Mouse (Mus musculus): ENCODE results near the gene Col8a2. TPM values are rescaled to one million over a fixed set of nuclear protein-coding genes. Genes with fewer than 3 reads are reported as not detected.

Col8a2 gene
- polyA plus RNA-seq, 1 experiment = not detected

DNA sequence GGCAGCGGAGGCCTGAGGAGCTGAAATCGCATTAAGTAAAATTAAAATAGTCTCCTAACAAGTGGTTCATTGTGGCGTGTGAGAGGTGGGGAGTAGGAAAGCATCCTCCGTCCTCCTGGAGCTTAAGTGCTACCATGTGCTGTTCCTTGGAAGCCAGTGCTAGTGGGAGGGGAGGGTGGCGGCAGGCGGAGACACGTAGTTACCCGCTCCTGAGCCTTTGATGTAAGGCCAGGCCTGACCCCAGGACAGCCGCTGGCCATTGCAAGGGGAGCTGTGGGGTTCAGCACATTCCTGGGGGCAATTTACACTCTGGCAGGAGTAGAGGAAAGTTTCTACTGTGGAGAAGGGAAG lies 8.1 kb upstream of the Col8a2 start:
- peaks cover 14% of the 10 kb centered on the region for H3K4me1 ChIP-seq
- no peak overlapping the region for H3K4me3 ChIP-seq (replicated peaks)
- TF ChIP-seq FLI1 (IDR thresholded peaks at IDR 0.05; ENCODE audit: low read length) = no peak

DNA sequence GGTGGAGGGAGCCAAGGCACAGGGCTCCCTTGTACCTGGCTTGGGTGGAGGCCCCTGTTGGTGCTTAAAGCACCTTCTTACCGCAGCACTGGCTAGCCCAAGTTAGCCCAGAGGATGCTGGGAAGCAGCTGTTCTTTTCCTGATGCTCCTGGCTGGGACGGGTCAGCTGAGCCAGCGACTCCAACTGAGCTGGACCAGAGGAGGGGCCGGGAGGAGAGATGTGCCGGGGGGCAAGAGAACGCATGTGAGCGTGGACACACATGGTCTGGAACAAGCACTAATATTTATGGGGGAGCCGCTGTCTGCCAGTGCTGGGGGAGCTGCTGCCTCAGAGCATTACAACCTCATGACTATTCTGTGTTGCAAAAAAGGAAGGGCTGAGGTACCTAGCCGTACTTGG lies 7.6 kb upstream of the Col8a2 start:
- H3K4me1 ChIP-seq = peaks cover 14% of the 10 kb centered on the region
- peaks cover 35% of the 10 kb centered on the region for H3K27me3 ChIP-seq (replicated peaks)
- peaks cover 23% of the 10 kb centered on the region for H3K36me3 ChIP-seq (replicated peaks; ENCODE audit: low read length)
- no peaks in the 10 kb centered on the region for H3K9me3 ChIP-seq
- H3K4me3 ChIP-seq (replicated peaks) = no peak overlapping the region
- no peak for TF ChIP-seq GATA1 (IDR thresholded peaks at IDR 0.05; ENCODE audit: borderline replicate concordance, low read length)
- TF ChIP-seq FLI1 (IDR thresholded peaks at IDR 0.05; ENCODE audit: low read length) = no peak

More for the DNA sequence above, 8.1 kb upstream of the Col8a2 start:
- Histone ChIP-seq H3K36me3 (replicated peaks; ENCODE audit: low read length) (peaks cover 27% of the 10 kb centered on the region), H3K27me3 (replicated peaks) (peaks cover 31% of the 10 kb centered on the region), H3K9me3 (no peaks in the 10 kb centered on the region)

DNA sequence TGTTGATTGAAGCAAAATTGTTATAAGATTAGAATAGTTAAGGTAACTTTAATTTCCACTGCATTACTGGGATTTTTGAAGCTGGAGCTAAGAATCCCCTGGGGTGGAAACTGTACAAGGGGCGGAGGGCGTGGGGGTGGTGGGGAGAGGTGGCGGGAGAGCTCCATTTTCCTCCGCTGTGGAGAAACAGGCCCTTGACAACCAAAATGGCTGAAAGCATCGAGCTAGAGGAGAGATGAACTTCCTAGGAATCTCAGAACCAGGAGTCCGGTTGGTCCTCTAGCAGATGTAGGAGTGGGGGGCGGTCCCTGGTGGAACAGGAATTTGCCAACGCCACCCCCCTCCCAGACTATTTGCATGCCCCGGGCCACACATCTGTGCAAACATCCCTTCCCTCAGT lies 4.9 kb upstream of the Col8a2 start:
- TF ChIP-seq GATA1 (IDR thresholded peaks at IDR 0.05; ENCODE audit: borderline replicate concordance, low read length) = no peak
- no peak for TF ChIP-seq FLI1 (IDR thresholded peaks at IDR 0.05; ENCODE audit: low read length)
- H3K27me3 ChIP-seq (replicated peaks) = peaks cover 58% of the 10 kb centered on the region
- H3K4me3 ChIP-seq (replicated peaks) = no peak overlapping the region
- peaks cover 9% of the 10 kb centered on the region for H3K9me3 ChIP-seq
- H3K4me1 ChIP-seq = peaks cover 20% of the 10 kb centered on the region
- H3K36me3 ChIP-seq (replicated peaks; ENCODE audit: low read length) = peaks cover 4% of the 10 kb centered on the region

DNA sequence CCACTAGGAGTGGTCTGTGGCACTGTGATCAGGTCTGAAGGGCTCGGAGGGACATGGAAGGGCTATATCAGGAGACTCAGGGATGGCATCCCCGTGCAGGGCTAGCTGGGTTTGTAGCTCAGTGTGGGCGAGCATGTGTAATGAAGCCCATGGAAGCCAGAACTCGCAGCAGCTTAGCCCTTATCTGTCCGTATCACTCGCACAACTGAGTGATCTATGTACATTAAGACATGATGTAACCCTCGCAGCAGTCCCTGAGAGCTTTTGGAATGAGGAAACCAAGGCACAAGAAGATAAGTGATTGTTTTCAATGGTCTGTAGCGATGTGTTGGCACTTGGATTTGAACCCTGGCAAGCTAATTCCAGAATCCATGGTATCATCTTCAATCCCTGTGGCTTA lies 3.0 kb upstream of the Col8a2 start:
- no peak for TF ChIP-seq FLI1 (IDR thresholded peaks at IDR 0.05; ENCODE audit: low read length)
- no peak for TF ChIP-seq GATA1 (IDR thresholded peaks at IDR 0.05; ENCODE audit: borderline replicate concordance, low read length)
- H3K27me3 ChIP-seq (replicated peaks) = peaks cover 76% of the 10 kb centered on the region
- H3K9me3 ChIP-seq = peaks cover 9% of the 10 kb centered on the region
- peaks cover 28% of the 10 kb centered on the region for H3K4me1 ChIP-seq
- H3K4me3 ChIP-seq (replicated peaks) = no peak overlapping the region
- H3K36me3 ChIP-seq (replicated peaks; ENCODE audit: low read length) = no peaks in the 10 kb centered on the region

DNA sequence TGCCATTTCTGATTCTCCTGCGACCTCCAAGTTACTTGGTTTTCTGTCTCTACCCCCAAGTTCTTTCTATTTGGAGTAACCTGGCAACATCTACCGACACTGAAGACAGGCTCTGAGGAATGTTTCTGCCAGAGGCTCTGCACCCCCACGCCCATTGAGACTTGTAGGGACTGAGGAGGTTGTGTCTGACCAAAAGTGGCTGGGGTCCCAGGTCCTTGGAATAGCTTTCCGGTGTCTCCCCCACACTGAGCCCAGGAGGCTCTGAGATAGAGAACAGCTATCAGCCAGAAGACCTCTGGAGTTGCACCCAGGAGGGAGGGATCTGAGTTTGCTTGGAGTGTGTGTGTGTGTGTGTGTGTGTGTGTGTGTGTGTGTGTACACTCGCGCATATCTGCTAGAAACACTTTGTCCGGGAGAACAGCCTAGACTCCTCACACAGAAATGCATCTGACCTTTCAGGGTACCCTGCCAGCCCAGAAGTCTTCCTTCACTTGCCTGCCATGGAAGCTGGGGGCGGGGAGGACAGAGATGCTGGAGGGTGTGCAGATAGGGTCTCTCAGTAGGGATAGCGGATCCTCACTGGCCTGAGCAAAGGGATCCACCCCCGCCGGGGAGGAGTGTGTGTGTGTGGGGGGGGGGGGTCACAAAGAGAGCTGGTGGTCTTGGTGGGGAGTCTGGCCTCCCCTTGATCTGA lies 856 bp downstream of the Col8a2 start:
- H3K36me3 ChIP-seq (replicated peaks; ENCODE audit: low read length) = no peaks in the 10 kb centered on the region
- H3K4me1 ChIP-seq = peaks cover 27% of the 10 kb centered on the region
- peaks cover 9% of the 10 kb centered on the region for H3K9me3 ChIP-seq
- no peak for TF ChIP-seq GATA1 (IDR thresholded peaks at IDR 0.05; ENCODE audit: borderline replicate concordance, low read length)
- TF ChIP-seq FLI1 (IDR thresholded peaks at IDR 0.05; ENCODE audit: low read length) = no peak
- peaks cover 84% of the 10 kb centered on the region for H3K27me3 ChIP-seq (replicated peaks)
- peak overlapping the region; percentile 86 for H3K4me3 ChIP-seq (replicated peaks)

DNA sequence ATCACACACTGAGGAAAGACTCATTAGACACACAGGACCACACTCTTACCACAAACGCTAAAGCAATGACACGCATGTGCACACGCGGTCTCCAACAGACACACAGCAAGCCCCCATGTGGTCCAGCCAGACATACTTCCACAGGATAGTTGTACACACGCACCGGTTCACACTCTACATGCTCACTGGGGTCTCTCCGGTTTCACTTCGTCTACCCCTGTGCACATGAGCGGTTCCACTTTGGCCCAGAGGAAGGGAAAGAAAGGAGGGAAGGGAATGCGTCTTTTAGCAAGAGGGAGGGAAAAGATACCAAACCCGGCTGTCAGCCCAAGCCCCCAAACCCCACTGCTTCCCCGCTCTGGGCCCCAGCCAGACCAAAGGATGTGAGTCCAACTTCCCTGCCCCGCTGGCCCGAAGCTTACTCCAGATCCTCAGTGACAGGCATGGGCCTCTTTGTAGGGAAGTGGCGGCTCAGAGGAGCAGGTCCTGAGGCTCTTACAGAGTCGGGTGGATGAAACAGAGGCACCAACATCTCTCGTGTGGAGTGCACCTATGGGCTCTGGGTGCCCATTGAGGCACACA lies 1.6 kb downstream of the Col8a2 start:
- H3K27me3 ChIP-seq (replicated peaks) = peaks cover 82% of the 10 kb centered on the region

DNA sequence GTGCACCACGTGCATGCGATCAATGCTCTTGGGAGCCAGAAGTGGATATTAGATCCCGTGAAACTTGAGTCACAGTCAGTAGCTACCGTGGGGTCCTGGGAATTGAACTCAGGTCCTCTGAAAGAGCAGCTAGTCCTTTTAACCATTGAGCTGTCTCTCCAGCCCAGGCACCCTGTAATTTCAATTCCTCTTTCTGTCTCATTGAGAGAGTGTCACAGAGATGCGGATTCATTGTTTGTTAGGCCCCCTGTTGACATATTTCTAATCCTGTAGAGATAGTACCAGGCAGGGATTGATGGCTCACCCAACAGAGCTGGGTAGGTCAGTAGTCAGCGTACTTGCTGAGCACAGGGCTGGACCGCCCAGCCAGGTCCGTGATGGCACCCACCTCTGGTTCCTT lies 3.7 kb downstream of the Col8a2 start:
- TF ChIP-seq GATA1 (IDR thresholded peaks at IDR 0.05; ENCODE audit: borderline replicate concordance, low read length) (no peak), FLI1 (IDR thresholded peaks at IDR 0.05; ENCODE audit: low read length) (no peak)
- Histone ChIP-seq H3K36me3 (replicated peaks; ENCODE audit: low read length) (no peaks in the 10 kb centered on the region), H3K27me3 (replicated peaks) (peaks cover 81% of the 10 kb centered on the region), H3K4me1 (peaks cover 27% of the 10 kb centered on the region), H3K4me3 (replicated peaks) (no peak overlapping the region), H3K9me3 (peaks cover 9% of the 10 kb centered on the region)

More for the DNA sequence above, 1.6 kb downstream of the Col8a2 start:
- TF ChIP-seq FLI1 (IDR thresholded peaks at IDR 0.05; ENCODE audit: low read length) = no peak
- no peak for TF ChIP-seq GATA1 (IDR thresholded peaks at IDR 0.05; ENCODE audit: borderline replicate concordance, low read length)
- Histone ChIP-seq H3K9me3 (peaks cover 9% of the 10 kb centered on the region), H3K4me1 (peaks cover 27% of the 10 kb centered on the region), H3K4me3 (replicated peaks) (peak overlapping the region; percentile 86), H3K36me3 (replicated peaks; ENCODE audit: low read length) (no peaks in the 10 kb centered on the region)

DNA sequence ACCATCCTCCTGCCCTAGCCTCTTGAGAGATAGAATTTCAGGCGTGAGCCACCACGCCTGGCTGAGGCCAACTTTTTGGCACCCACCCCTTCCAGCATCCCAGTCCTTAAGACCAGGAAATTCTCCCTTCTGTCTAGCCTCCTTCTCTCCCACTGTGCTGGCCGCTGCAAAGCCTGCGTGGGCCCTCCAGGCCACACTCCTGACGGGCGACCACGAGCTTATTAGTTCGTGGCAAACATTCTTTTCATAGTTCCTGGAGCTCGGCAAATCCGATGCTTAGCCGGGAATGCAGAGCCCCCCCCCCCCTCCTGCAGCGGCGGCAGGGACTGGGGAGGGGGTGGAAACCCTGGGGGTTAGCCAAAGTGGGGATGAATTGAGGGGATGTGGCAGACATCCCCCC lies 4.6 kb downstream of the Col8a2 start:
- TF ChIP-seq GATA1 (IDR thresholded peaks at IDR 0.05; ENCODE audit: borderline replicate concordance, low read length) (no peak), FLI1 (IDR thresholded peaks at IDR 0.05; ENCODE audit: low read length) (no peak)
- Histone ChIP-seq H3K4me1 (peaks cover 27% of the 10 kb centered on the region), H3K27me3 (replicated peaks) (peaks cover 83% of the 10 kb centered on the region), H3K9me3 (peaks cover 2% of the 10 kb centered on the region), H3K4me3 (replicated peaks) (no peak overlapping the region), H3K36me3 (replicated peaks; ENCODE audit: low read length) (no peaks in the 10 kb centered on the region)

DNA sequence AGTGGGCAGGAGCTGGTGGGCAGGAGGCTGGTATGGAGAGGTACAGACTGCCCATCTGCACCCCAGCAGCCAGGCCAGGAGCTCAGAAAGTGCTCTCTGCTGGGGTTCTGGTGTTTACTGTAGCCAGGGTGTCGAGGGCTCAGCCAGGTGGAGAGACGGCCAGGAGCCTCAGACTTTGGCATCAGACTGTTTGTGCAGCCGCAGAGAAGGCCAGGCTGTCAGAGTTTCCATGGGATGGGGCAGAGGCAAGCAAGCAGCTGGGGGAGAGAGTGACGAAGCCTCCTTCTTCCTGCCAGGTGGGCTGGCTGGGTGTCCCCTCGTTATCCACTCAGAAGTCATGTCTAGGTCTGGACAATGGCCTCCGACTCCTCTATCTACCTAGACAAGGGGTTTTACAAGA lies 8.6 kb downstream of the Col8a2 start:
- peaks cover 17% of the 10 kb centered on the region for H3K4me1 ChIP-seq
- H3K27me3 ChIP-seq (replicated peaks) = peaks cover 80% of the 10 kb centered on the region
- no peaks in the 10 kb centered on the region for H3K36me3 ChIP-seq (replicated peaks; ENCODE audit: low read length)
- H3K4me3 ChIP-seq (replicated peaks) = no peak overlapping the region
- TF ChIP-seq GATA1 (IDR thresholded peaks at IDR 0.05; ENCODE audit: borderline replicate concordance, low read length) (no peak), FLI1 (IDR thresholded peaks at IDR 0.05; ENCODE audit: low read length) (no peak)
- H3K9me3 ChIP-seq = peaks cover 12% of the 10 kb centered on the region

DNA sequence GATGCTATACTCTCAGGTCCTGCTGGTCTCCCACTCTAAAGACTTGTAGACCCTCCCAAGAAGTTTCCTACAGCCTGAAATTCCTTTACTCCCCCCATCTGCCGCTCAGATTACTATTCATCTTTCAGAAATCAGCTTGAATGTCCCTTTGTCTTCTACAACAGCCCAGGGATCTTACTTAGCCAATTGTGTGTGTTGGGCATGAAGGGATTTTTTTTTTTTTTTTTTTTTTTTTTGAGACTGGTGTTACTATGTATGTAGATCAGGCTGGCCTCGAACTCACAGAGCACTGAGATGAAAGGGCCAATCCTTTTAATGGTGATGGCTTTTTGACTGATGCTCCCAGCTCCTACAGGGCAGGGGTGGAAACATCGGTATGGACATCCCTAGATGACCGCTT lies 9.3 kb downstream of the Col8a2 start:
- Histone ChIP-seq H3K4me1 (peaks cover 25% of the 10 kb centered on the region), H3K36me3 (replicated peaks; ENCODE audit: low read length) (no peaks in the 10 kb centered on the region), H3K4me3 (replicated peaks) (no peak overlapping the region), H3K9me3 (peaks cover 12% of the 10 kb centered on the region), H3K27me3 (replicated peaks) (peaks cover 81% of the 10 kb centered on the region)
- TF ChIP-seq GATA1 (IDR thresholded peaks at IDR 0.05; ENCODE audit: borderline replicate concordance, low read length) (no peak), FLI1 (IDR thresholded peaks at IDR 0.05; ENCODE audit: low read length) (no peak)

All from megakaryocyte, embryonic 14.5 days (primary cell).